Mouse (Mus musculus) erythroblast, embryonic 14.5 days (primary cell): ENCODE results near the gene Cuedc1.

Experiments used
- GATA1 ChIP-seq: IDR thresholded peaks from 2 replicates; pipeline ENCODE4 v1.6.1; 2012; ENCODE audit warnings: low read length, inconsistent platforms, mixed read lengths
- TAL1 ChIP-seq: IDR thresholded peaks from 3 replicates; pipeline ENCODE4 v1.6.1; 2012; ENCODE audit warnings: low read length, inconsistent platforms, mixed read lengths

- no peak for TF ChIP-seq GATA1
- TF ChIP-seq TAL1 = no peak
Observed at GRCm38 (mm10) chr11:88160316-88160715, 62.5 kb downstream of the Cuedc1 start.
